Mouse (Mus musculus): Measurements from ENCODE around the gene Zfand5.

DNA sequence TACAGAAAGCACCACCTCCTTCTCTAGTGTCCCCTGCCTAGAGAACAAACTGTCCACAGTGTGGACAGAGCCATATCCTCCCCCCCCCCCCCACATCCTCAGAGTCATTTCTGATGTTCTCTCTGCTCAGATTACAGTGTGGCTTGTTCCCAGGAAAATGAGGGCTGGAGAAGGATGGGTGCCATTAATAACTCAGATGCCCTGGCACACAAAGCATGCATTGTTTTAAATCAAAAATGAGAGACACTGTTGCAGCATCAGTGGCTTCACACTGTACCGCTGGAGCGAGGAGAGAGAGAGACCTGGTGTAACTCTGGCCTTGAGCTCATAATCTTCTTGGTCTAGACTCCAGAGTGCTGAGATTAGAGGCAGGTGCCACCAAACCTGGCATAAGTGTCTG is 18.2 kb upstream of the Zfand5 start:
- no peak for TF ChIP-seq CTCF (IDR thresholded peaks at IDR 0.05; ENCODE audit: extremely low read depth, insufficient read depth, insufficient read length, insufficient replicate concordance)
- no peak for TF ChIP-seq POLR2A (IDR thresholded peaks at IDR 0.05; ENCODE audit: low read depth, low read length)
